Comparison of ENCODE assay signal across 34 mouse cellular contexts in genomic region chr13:92277027-92277426, GRCm38 (mm10). TPM values are rescaled to one million over a fixed set of nuclear protein-coding genes. Genes with fewer than 3 reads are reported as not detected.
"Had no signal": no experiment of that assay in that cellular context is flagged by ENCODE, and none has a peak within 500 bp of the region (broad histone marks: within the 10 kb centered on the region; RNA-seq: fewer than 3 reads in every experiment).

No protein-coding gene starts in this region.

- H3K4me2 ChIP-seq: embryonic facial prominence, embryonic 12.5 days; embryonic facial prominence, embryonic 13.5 days; embryonic facial prominence, embryonic 15.5 days; forebrain, embryonic 12.5 days; forebrain, embryonic 13.5 days; forebrain, embryonic 15.5 days had no signal

- H3K36me3 ChIP-seq: embryonic facial prominence, embryonic 12.5 days; forebrain, embryonic 15.5 days had no signal

- H3K4me1 ChIP-seq: embryonic facial prominence, embryonic 10.5 days; embryonic facial prominence, embryonic 12.5 days; forebrain, embryonic 10.5 days; forebrain, embryonic 12.5 days; forebrain, embryonic 15.5 days had no signal

- H3K9me3 ChIP-seq: embryonic facial prominence, embryonic 10.5 days; embryonic facial prominence, embryonic 12.5 days; embryonic facial prominence, embryonic 13.5 days; embryonic facial prominence, embryonic 15.5 days; forebrain, embryonic 10.5 days; forebrain, embryonic 12.5 days; forebrain, embryonic 13.5 days; forebrain, embryonic 15.5 days; heart, embryonic 10.5 days had no signal

- DNase-seq: cerebellum, adult 9-10 months; cerebellum, adult 9-11 months; cerebellum, postnatal 10 days; cerebellum, postnatal 14 days; cerebellum, postnatal 25 days; cerebellum, postnatal 36 days; embryo, embryonic 11 days; gastrocnemius, adult 2 months; gastrocnemius, postnatal 10 days; gastrocnemius, postnatal 14 days; gastrocnemius, postnatal 25 days; gastrocnemius, postnatal 36 days; heart, adult 18-20 months; heart, adult 2 months had no signal

- H3K27me3 ChIP-seq: embryonic facial prominence, embryonic 12.5 days; embryonic facial prominence, embryonic 13.5 days; embryonic facial prominence, embryonic 15.5 days; forebrain, embryonic 12.5 days; forebrain, embryonic 13.5 days; forebrain, embryonic 15.5 days had no signal

- ATAC-seq: forebrain, embryonic 13.5 days; forebrain, embryonic 14.5 days; forebrain, embryonic 15.5 days had no signal

- H3K4me3 ChIP-seq: embryonic facial prominence, embryonic 10.5 days; embryonic facial prominence, embryonic 12.5 days; embryonic facial prominence, embryonic 13.5 days; embryonic facial prominence, embryonic 15.5 days; erythroblast, embryonic 14.5 days; forebrain, embryonic 10.5 days; forebrain, embryonic 12.5 days; forebrain, embryonic 13.5 days; forebrain, embryonic 15.5 days; gastrocnemius, adult 2 months; heart, adult 2 months; heart, embryonic 10.5 days had no signal

- H3K9ac ChIP-seq: embryonic facial prominence, embryonic 12.5 days; embryonic facial prominence, embryonic 13.5 days; embryonic facial prominence, embryonic 15.5 days; forebrain, embryonic 12.5 days; forebrain, embryonic 13.5 days; forebrain, embryonic 15.5 days had no signal

- H3K27ac ChIP-seq: embryonic facial prominence, embryonic 10.5 days; embryonic facial prominence, embryonic 12.5 days; embryonic facial prominence, embryonic 13.5 days; embryonic facial prominence, embryonic 15.5 days; forebrain, embryonic 10.5 days; forebrain, embryonic 12.5 days; forebrain, embryonic 13.5 days; forebrain, embryonic 15.5 days; gastrocnemius, adult 2 months; heart, adult 2 months; heart, embryonic 10.5 days had no signal

RNA-seq across cellular contexts. Expression of gene Gm20379, which starts 28.8 kb away (rescaled TPM):
- total RNA-seq: common myeloid progenitor, adult 5-6 weeks; gastrocnemius, adult 18-20 months; gastrocnemius, adult 2 months; gastrocnemius, adult 8-10 months; gastrocnemius, postnatal 10 days; gastrocnemius, postnatal 14 days; gastrocnemius, postnatal 25 days; gastrocnemius, postnatal 36 days; gastrocnemius, postnatal 4 days; granulocyte monocyte progenitor cell, adult 5-6 weeks; heart, adult 18-20 months; heart, adult 2 months; heart, adult 8-10 months had no signal
- polyA plus RNA-seq: cortical plate, adult 2 months; erythroblast, embryonic 14.5 days; frontal cortex, adult 2 months; gonadal fat pad, adult 2 months; heart, adult 2 months had no signal
